Mouse (Mus musculus) sigmoid colon, adult 10 weeks (tissue): Measurements from ENCODE around the gene Fgfbp3. TPM values are rescaled to one million over a fixed set of nuclear protein-coding genes. Genes with fewer than 3 reads are reported as not detected.

Experiments
- polyA plus RNA-seq: library from polyadenylated mRNA; stranded (reverse); fragments of 350-450 nt; fragmentation: Illumina TruSeq; extraction: RNeasy Lipid Tissue Mini Kit (QIAGEN cat#74804); gene quantifications from one replicate; pipeline ENCODE4 v1.2.3, GENCODE M21; 2014; ENCODE audit warnings: low read depth, low replicate concordance

The Fgfbp3 gene
- polyA plus RNA-seq, result 9.9 TPM

DNA sequence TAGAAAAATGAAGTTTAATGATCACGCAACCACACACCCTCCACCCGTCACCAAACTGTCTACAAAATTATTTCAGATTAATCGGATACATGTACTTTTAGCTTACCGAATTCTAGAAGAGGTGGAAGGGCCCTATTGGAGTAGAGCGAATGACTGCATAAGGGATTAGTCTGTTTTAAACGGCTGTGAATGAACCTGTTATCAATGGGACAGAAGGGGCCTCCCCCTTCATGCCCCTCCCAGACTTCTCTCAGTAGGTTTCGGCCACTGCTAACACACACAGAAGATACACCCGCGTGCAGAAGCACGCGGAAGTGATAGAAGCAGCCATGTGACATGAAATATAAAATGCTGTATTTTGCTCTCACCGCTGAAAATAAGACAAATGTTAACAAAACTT lies at the start of gene Fgfbp3:
Fgfbp3 (minus strand) TSS at position 150 of the 400 bp plus-strand sequence.

GRCm38 (mm10) chr19:36925671-36926552 lies 6.5 kb upstream of the Fgfbp3 start, which contains the start of gene Btaf1:
Gene Btaf1 (plus strand): TSS chr19:36926079.

Other genes with a start within 250 kb of the Fgfbp3 start
- gene Ppp1r3c, start 183.0 kb downstream of the Fgfbp3 start, polyA plus RNA-seq, result 10.3 TPM
- gene Tnks2, start 85.4 kb downstream of the Fgfbp3 start, polyA plus RNA-seq, result 145 TPM
- gene Btaf1, start 6.5 kb upstream of the Fgfbp3 start, polyA plus RNA-seq, result 43.6 TPM